Mouse (Mus musculus) left cerebral cortex, postnatal 14 days (tissue): ENCODE measurements around the gene Mcam. TPM values are rescaled to one million over a fixed set of nuclear protein-coding genes. Genes with fewer than 3 reads are reported as not detected.

Experiments
- DNase-seq, 2 experiments: peaks; one replicate each; pipeline ENCODE4 v3.0.0; 2021 to 2022; ENCODE audit warnings: low spot score in 2 of 2, mixed read lengths in 1 of 2
- intact Hi-C: fragments of 180-260 bp; cut with DNase I; formaldehyde crosslinking; loops from one replicate; pipeline ENCODE4 v1.15.1; 2025
- long read RNA-seq, 2 experiments: library from polyadenylated mRNA; stranded (forward); transcript quantifications; one replicate each; pipeline ENCODE4 v2.0.0; 2021
- total RNA-seq, 2 experiments: library from RNA; stranded (reverse); gene quantifications; 2 replicates each; pipeline ENCODE4 v1.2.3; 2021

The Mcam gene
- 10 to 100 TPM; 20.3 to 22.0 TPM for total RNA-seq
- long read RNA-seq, experiment 1, transcript Mcam-201 (16 exons, 2,989 nt): major isoform, 5 of 9 reads
- long read RNA-seq, experiment 1, partial matches to known transcripts: 3 of 9 reads
- long read RNA-seq, experiment 1, other reads (novel, unspliced or antisense): 1 of 9 reads
- long read RNA-seq, experiment 2, partial matches to known transcripts: 2 of 5 reads
- long read RNA-seq, experiment 2, other reads (novel, unspliced or antisense): 2 of 5 reads

DNA sequence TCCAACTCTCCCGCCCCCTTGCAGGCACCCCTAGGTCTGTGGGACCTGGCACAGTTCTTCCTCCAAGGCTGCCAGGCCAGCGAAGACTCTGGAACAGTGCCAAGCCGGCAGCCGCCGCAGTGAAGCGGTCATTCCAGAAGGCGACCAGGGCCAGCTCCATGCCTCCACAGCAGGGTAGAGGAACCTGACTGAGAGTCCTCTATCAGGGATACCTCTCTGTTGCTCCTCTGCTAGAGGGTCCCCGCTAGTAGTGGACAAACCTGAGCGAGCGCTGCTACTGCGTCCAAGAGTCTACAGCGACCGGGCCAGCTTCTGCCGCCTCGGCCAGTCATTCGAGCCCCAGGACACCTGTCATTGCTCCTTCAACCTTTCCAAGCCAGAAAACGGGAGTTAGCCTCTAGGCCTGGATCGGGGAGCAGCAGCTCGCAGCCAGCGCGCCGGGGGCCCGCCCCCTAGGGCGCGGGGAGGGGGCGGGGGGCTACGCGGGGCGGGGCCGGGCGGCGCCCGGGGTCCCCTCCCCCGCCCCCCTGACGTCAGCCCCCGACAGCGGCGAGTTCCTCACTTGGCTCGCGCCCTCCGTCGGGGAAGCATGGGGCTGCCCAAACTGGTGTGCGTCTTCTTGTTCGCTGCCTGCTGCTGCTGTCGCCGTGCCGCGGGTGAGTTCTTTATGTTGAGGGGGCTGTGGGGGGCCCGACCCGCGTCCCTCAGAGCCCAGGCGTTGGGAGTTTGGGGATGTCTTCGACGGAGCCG lies at the start of gene Mcam:
Gene Mcam, plus strand, starts transcription at position 369 of the 750 bp plus-strand sequence.
- intact Hi-C loops: no loop called here
- DNase-seq: peak in 1 of 2 experiments; percentile 44

DNA sequence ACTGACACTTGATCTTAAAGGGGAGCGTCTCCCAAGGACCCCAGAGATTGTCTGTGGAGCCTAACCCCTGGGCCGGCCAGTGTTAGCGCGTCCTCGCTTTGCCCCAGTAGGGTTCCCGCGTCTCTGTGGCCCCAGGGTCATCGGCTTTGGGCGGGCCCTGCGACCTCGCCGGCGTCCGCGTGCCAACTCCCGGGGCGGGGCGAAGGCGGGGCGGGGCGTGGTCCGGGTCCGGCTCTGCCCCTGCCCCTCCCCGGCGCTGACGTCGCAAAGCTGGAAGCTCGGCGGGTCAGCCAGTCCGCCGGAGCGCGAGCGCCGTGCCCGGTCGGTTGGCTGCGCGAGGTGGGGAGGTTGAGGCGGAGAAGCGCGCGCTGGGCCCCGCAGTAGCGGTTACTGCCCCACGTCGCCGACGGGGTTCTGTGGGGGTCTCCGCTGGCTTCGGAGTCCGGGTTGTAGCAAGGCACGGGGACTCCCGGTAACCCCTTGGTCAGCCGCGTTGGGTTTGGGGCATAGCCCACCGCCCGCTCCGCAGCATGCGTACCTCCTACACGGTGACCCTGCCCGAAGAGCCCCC lies 49.5 kb upstream of the Mcam start:
- peak; percentile 81 to 90 for DNase-seq
- intact Hi-C loops: no loop called here

DNA sequence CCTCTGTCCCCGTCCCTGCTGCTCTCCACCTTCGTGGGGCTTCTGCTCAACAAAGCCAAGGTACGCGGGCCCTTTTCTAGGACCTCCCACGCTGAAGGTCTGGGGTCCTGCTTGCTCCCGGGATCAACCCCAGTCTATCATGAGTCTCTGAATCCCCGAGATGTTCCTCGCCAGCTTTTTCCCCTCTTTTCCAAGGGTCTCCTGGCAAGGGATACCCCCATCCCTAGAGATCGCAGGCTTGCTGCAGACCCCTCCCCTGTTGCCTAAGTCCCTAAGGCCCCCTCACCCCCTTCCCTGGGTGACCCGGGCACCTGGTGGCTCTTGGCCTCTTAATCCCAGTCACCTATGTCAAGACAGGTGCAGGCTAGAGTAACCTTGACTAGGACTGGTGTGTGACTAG lies 49.0 kb upstream of the Mcam start:
- no peak for DNase-seq
- intact Hi-C loops: no loop called here

DNA sequence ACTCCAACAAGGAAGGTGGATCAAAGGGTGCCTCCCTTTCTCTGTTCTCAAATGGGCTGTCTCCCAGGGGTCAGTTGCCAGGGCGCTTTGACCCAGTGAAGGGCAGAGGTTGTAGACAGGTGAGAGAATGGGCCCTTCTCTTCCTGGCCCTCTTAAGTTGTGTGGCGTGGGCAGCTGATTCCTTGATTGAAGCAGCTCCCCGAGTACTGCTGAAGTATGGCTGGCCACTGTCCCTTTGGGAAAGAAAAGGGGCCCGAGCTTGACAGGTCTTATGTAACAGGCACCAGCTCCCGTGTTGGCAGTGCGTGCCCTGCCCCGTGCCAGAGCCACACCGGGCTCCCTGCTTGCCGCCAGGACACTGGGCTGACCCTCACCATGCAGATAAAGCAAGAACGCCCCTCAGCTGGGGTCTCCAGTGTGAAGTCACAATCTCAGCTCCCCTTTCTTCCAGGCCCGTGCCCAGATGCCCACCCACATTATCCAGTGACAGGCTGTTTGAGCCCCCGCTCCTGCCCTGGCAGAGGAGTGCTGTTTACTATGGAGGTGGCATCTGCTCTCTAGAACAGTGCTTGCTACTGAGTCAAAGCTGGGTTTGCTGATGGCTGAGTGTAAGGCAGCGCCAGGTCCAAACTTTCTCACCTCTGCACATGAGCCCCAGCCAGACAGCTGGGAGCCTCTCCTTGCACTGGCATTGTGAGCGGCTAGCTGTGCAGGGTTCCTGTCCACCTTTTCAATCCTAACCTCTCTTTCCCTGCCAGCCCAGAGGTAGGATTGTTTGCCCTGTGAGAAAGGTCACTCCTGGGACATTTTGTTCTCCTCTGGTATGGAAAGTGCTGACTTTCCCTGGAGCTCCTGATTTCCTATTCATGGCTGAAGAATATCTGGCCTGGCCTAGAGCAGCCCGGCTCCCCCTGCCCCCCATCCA lies 48.3 kb upstream of the Mcam start:
- intact Hi-C loops: no loop called here
- DNase-seq: peak; percentile 58 to 78

DNA sequence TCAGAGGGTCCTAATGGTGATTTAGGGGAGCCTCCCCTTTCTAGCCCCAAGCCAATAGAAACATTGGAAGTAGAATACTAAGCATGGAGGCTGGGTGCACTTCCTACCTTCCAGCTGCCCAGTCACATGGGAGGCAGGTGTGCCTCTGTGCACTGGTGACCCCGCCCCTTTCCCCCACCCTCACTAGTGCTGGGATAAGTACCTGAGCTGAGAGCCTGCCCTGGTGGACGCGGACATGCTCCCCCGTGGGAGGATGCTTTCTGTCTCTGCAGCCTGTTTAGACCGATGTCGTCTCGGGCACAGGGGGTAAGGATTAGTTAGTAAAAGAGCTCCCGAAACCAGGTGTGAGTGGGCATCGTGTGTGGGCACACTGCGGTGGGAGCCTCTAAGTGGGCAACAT lies 47.3 kb upstream of the Mcam start:
- intact Hi-C loops: no loop called here
- DNase-seq: no peak

DNA sequence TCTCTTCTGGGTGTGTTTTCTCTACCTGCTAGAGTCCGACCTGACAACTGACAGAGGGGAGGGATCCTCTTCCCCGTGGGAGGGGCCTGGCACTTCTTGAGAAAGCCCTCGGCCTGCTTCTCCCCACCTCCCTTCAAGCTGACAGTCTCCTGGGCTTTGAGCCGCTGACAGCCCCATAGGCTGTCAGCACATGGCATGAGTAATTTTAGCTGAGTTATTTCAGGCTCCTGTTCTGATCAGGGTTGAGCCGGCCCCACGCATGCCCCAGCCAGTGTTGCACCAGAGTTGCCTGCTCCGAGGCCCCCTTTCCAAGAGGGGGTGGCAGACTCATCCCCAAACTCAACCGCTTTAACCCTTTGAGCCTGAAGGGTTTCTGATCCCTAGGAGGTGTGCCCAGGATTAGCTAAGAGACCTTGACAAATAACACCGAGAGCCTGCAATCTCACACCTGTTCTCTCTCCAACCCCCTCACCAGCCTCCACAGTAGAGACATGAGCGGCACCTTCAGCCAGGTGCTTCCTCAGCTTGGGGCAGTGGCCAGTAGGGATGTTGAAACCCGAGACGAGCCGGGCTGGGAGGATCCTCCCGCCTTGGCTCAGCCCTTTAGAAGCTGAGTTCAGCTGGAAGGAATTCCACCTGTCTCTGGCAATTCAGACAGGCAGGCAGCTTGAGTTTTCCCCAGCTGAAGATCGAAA lies 46.4 kb upstream of the Mcam start:
- DNase-seq: peak; percentile 71 to 82
- intact Hi-C loops: no loop called here

DNA sequence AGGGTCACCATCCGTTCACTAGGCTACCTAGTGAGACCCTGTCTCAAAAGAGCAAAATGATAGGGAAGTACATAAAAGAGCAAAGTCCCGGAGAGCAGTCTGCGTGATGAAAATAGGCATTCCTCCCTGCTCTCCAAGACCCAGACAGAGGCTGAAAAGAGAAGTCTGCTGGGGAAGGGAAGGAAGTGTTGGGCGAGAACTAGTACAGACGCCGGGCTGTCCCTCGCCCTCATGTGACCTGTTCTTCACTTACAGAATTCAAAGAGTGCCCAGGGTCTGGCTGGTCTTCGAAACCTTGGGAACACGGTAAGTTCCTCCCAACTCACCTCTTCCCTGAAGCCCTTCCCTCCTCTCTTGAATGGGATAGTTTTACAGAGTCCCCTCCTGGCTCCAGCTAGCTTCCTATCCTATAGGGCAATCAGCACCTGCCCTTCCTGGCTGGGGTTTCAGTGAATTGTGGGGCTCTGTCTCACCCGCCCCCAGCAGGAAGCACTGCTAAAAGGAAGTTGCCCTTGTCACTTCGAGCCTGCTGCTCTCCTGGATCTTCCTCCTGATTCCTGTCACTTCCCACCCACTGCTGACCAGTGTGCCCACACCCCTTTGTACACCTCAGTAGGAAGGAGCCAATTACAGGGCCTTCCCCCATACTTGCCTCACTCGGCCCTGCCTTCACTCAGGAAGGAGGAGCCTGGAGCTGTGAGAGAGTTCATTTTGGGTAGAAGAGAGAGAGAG lies 45.2 kb upstream of the Mcam start:
- intact Hi-C loops: no loop called here
- no peak for DNase-seq

DNA sequence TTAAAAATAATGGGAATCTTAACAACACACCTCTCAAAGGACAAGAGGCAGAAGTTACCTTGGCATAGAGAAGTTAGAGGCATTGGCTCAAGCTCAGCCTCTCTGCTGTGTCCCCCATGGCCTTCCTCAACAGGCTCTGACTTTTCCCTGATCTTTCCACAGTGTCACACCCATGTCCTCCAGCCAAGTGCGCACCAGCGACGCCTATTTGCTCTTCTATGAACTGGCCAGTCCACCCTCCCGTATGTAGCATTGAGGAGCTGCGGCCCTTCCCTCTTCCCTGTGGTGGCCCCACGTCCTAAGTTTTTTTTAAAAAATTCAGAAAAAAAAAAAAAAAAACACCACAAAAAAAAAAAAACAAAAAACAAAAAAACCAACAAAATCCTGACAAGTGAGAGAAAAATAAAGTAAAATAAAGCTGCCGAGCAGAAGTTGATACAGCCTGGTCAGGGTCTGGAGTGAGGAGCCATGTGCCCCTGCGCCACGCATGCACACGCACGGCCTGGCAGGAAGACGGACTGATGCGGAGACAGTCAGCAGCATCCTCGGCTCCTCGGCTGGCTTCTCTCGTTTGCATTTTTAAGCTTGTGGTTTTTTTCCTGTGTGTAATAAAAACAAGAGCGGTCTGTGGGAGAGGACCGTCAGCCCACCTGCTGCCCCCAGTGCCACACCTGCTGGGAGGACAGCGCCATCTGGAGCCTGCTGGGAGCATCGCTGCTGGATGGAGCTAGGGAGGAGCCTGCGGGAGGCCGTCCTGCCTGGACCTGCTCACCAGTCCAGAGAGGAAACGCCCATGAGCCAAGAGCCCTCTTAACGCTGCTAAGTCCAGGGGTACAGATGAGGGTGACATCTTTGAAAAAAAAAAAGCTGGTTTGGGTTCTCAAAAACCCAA lies 40.4 kb upstream of the Mcam start:
- intact Hi-C loops: no loop called here
- DNase-seq: peak; percentile 80 to 83

DNA sequence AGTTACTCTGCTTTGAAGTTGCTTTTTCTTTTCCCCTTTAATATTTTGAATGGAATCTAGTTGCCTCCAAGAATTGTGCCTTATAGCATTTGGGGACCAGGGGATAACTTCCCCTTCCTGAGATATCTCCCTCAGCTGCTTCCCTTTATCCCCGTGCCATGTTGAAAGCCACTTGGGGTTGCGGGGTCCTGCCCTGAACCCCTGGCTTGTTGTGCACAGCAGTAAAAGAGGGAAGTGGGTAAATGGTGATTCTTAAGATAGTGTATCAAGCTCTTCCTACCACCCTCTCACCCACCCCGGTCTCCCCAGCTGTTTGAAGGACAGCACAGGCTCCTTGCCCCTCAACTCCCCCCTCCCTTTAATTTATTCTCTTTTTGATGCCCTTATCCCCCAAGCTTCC lies 39.5 kb upstream of the Mcam start:
- no peak for DNase-seq
- intact Hi-C loops: no loop called here

DNA sequence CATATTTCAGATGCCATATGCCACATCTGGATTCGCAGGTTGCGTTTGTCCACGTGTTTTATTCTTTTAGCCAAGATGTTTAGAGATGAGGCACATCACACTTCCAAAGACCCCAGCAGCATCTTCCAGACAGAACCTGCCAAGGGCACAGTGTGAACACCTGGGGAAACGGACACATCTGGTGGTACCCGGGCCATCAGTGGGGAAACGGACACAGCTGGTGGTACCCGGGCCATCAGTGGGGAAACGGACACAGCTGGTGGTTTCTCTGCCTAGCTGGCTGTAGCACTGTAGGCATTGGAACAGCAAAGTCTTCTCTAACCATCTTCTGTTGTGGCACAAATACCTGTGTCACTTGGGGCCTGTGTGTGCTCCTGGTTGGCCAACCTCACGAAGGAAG lies 38.5 kb upstream of the Mcam start:
- no peak for DNase-seq
- intact Hi-C loops: no loop called here

DNA sequence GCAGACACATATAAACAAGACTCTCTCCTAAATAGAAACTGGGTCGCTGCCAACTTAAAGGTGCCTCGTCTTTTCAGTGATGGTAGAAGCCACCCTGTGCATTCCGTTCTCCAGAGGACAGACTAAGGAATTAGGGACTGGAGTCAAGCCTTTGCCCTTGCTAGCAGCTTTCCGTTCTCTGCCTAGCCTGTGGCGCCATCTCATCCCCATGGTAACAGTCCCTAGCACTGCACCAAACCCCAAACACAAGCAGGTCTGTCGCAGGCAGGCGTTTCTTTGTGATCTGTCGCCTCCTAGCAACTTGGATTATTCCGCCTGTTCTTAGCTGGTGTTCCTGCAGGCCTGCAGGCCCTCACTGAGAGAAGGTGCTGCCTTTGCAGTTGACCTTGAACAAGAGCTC lies 37.7 kb upstream of the Mcam start:
- DNase-seq: peak; percentile 59 to 71
- intact Hi-C loops: no loop called here

DNA sequence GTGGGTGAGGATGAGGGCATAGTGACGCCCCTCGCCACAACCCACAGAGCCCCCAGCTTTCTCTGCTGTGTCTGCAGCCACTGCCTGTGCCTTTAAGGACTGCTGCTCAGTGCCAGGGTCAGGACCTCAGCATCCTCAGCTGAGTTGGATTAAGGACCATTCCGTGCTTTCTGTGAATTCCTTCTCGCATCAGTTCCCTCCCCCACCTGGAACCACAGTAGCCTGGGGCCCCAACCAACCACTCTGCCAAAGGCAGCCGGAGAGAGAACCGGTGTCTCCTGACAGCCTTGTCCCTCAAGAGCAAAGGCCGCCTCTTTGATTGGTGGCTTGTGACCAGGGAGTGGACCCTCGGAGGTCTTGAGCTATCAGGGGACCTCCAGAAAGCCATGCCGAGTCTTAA lies 32.8 kb upstream of the Mcam start, which contains the start of gene Mfrp:
Gene Mfrp, plus strand, starts transcription at position 240 of the 400 bp plus-strand sequence.
- no peak for DNase-seq
- intact Hi-C loops: no loop called here

DNA sequence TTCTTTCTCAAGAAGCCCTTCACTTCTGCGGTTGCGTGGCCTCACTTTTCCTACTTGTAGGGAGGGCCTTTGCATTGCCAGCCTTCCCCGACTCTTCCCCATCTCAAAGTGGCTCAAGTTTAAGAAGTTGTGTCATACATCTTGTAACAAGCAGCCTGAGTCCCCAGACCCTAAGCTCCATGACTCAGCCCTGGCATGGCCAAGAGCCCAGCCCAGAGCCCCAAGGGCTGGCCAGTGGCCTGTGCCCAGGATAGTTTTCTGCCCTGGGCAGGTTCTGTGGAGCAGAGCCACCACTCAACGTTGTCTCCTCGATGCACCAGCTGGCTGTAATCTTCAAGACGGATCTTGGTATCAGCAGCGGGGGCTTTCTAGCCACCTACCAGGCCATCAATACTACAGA lies 29.4 kb upstream of the Mcam start:
- intact Hi-C loops: loop anchor here (5.0 kb wide), 2 partner anchors 38 to 118 kb away; partner anchors contain the start of gene Usp2
- no peak for DNase-seq

DNA sequence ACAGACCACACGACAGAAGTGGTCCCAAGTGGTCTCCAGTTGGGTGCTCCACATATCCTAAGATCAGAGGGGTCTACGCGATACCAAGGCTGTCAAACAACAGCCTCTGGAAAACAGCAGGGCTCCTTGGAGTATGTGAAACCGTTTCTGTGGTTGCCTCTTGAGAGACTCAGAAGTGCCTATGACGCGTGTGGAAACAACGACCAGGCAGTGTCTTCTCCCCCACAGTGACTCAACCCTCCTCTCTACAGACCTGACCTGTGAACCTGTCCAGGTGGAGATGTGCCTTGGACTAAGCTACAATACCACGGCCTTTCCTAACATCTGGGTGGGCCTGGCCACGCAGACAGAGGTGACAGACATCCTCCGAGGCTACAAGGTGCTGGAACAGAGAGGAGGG lies 28.5 kb upstream of the Mcam start:
- DNase-seq: no peak
- intact Hi-C loops: loop anchor here (5.0 kb wide), 2 partner anchors 38 to 118 kb away; partner anchors contain the start of gene Usp2

DNA sequence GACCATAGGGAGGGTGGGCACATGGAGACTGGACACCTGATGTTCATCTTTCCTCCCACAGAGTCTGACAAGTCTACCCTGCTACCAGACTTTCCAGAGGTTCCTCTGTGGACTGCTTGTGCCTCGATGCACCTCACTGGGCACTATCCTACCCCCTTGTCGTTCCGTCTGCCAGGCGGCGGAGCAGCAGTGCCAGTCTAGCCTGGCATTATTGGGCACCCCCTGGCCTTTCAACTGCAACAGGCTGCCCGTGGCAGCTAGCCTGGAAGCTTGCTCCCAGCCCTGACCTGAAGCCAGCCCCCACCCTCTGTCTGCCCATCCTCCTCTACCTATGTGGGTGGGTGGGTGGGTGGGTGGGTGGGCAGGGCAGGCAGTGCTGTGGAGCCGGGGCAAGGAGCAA lies 28.1 kb upstream of the Mcam start:
- intact Hi-C loops: loop anchor here (5.0 kb wide), 2 partner anchors 39 to 119 kb away; partner anchors contain the start of gene Usp2
- DNase-seq: no peak

DNA sequence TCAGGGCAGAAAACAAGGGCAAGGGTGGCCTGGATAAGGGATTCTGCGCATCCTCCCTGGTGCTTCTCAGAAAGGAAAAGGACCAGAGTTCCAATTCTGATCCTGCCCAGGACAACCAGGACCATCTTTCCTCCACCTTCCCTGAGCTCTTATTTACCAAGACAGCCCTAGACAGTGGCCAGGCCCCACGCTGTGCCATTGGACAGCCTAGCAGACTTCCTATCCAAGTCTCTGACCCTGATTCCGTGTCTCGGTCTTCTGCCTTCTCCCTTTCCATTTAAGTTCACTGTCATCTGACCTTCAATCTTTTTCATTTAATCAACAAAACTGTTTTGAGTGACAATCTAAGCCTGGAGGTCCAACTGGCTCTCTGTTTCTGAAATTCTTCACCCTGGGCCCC lies 27.7 kb upstream of the Mcam start:
- no peak for DNase-seq
- intact Hi-C loops: loop anchor here (5.0 kb wide), 2 partner anchors 39 to 119 kb away; partner anchors contain the start of gene Usp2

DNA sequence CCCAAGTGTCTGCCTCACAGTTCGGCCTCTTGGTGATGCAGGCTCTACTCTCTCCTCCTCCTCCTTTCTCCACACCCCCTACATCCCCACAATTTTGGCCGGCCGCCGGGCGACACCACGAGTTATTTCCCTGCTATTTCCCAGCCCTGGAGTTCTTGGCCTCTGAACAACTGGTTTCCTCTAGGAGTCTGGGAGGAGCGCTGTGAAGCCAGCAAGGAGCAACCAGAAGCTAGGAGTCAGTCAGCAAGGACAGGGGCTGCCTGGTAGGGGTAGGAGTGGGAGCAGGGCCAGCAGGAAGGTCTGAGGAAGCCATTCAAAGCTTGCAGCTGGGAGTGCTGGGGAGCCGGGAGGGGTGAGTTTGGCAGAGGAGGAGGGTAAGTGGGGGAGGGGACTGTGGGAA lies 27.2 kb upstream of the Mcam start, which contains the start of gene C1qtnf5:
Gene C1qtnf5, plus strand, starts transcription at position 136 of the 400 bp plus-strand sequence.
- DNase-seq: peak; percentile 72 to 79
- intact Hi-C loops: loop anchor here (5.0 kb wide), 2 partner anchors 40 to 120 kb away; partner anchors contain the start of gene Usp2
